Mouse (Mus musculus): ENCODE data around the gene Gm49342.

Gene Gm49342

DNA sequence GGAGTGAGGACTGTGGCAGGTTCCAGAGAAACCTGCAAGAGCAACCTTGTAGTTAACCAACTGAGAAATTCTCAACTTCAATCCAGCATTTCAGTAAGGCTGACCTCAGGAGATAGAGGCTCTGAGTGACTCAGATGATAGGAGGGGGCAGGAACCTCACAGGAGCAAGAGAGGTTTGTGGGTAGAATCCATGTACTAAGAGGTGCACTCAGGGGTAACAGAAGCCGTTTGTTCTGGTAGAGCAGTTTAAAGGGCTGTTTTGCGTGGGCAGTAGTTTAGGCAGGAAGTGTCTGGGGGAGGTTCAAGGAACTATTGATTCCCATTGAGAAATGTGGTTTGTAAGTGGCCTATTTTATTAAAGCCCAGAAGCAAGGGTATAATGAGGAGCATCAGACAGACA lies 36.9 kb downstream of the Gm49342 start:
- DNase-seq (ENCODE audit: low spot score), result no peak

DNA sequence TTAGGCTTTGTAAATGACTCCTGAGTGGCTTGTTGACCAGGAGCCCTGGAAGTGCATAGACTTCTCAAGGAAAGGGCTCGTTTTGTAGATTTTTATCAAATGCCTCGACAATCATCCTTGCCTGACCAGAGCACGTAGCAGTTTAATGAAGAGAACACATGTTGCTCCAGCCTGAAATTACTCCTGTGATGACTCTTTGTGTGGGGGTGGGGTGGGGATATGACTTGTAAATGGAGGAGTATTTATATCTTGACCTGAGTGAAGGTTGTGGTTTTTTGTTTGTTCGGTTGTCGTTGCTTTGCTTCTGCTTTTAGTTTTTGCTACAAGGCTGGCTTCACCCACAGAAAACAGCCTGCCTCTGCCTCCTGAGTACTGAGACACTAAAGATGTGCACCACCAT lies 37.5 kb downstream of the Gm49342 start:
- DNase-seq (ENCODE audit: low spot score), result no peak

DNA sequence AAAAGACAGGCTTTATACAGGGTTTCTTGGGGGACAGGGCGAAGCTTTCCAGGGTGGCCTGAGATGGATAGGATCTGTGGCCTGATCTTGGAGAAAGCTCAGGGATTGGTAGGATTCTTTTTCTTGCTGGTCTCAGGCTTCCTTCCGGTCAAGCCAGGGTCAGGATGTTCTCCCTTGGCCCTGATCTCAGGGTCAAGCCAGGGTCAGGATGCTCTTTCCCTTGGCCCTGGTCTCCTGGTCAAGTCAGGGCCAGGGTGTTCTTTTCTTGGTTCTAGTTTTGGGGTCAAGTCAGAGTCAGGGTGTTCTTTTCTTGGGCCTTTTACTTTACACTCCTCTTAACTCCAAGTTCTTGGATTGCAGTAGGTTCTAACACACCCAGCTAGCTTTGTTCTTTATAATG lies 43.4 kb downstream of the Gm49342 start:
- no peak for DNase-seq (ENCODE audit: low spot score)

DNA sequence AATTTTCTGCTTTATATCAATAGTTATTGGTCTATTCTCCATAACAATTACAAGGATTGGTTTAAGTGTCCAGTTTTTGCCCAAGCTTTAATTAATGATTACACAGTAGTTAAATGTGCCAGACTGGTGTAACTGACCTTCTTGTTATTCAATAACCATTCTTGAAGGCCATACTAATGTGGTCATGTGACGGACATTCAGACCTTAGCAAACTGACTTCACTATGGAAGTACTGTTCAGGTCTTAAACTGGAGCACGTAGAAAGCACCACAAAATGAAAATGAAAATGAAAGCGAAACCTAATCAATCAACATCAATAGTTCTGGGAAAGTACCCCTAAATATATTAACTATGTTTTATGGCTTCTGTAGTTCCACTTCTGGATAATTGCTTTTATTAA lies 46.7 kb downstream of the Gm49342 start:
- no peak for DNase-seq (ENCODE audit: low spot score)

DNA sequence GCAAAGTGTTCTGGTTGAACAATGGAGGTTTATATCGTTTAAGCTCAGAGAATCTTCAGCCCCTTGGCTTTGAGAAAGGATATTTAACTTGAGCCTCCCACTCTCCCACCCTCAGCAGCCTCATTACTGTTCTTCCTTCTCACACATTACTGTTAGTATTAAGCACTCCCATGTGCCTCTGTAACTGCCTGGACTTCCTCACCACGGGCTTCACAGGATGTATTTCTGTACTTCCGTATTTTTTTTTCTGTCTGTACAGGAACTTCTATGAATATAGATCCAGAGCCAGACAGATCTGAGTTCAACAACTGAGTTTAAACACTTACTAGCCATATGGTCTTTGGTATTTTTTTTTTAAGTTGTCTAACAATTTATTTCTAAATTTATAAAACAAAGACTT lies 52.8 kb downstream of the Gm49342 start:
- DNase-seq (ENCODE audit: low spot score), result no peak

DNA sequence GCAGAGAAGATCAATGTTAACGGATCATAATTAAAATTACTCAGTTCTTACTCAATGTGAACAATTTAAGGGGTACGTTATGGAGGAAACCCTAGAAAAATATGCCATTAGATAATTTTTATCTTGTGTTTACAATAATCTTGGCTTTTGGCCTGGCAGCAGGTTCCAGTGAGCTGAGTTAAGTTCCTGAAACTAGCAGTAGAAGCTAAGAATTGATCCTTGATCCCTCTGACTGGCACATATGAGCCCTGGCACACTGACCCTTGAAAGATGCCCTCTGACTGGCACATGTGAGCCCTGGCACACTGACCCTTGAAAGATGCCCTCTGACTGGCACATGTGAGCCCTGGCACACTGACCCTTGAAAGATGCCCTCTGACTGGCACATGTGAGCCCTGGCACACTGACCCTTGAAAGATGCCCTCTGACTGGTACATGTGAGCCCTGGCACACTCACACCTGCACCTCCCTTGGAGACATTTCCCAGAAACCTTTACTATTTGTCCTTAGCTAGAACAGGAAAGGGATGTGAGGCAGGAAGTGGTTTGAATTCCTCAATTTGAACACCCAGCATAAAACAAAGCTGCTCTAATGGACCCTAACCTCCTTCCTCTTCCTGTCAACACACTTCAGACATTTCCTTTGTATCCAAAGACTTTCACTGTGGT lies 53.8 kb downstream of the Gm49342 start:
- no peak for DNase-seq (ENCODE audit: low spot score)

DNA sequence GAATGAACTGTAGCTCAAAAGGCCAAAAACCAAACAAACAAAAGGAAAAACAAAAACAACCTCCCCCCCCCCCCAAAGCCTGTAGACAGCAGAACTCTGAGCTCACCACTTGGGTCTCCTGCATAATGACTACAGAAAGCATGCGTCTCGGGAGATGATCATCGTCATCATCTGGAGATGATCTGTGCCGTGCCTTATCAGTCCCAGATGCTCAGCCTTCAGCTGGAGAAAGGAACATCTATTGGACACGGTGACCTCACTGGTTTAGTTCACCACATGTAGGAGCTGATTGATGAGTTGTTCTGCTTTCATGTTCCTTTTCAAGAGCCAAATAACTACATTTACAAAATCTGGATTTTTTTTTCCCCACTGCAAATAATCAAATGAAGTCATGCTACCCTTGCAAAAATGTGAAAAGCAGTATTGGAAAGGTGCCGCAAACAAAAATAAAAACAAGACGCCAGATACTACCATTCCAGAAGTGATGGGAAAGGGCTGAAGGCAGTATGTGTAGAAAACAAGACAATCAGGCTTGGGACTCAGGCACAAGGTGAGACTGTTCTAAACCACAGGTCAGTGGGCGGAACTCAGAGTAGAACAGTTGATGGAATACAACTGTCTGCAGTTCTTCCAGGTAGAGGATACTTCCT lies 63.0 kb downstream of the Gm49342 start, which contains the start of gene Rnase10:
Gene Rnase10 (plus strand): TSS at position 600 of the 650 bp plus-strand sequence.
- DNase-seq (ENCODE audit: low spot score), result no peak

DNA sequence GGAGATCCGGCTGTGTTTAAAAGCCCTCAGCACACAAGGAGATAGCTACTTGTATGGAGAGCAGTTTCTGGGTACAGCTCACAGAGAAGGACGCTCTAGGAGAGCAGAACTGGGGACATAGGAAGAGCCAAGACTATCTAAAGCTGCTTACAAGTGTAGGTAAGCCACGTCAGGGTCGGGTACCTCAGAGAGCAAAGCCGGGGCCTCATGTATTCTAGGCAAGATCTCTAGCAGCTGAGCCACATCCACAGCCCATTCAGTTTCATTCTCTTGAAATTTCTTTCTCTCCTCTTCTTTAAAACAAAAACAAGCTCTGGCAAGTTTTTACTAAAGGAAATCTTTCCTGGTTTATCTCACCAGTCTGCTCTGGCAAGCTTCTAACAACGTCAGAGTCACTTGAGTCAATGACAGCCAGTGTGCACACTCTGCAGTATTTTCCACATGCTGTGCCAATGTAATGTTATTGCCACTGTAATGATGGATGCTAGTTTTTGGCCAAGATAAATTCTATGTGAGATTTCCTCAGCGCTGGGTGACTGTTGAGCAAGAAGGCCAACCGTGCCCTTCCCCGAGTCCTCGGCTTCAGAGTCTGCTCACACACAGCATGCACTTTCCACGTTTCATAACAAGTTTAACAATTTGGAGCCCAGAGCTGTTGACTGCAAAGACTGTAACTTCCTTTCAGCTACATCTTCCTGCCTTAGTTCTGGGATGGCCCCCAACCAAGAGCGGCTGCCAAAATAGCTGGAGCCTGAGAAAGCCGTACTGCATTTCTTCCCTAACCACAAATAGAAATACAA lies 63.8 kb downstream of the Gm49342 start:
- peak; percentile 36 for DNase-seq (ENCODE audit: low spot score)

DNA sequence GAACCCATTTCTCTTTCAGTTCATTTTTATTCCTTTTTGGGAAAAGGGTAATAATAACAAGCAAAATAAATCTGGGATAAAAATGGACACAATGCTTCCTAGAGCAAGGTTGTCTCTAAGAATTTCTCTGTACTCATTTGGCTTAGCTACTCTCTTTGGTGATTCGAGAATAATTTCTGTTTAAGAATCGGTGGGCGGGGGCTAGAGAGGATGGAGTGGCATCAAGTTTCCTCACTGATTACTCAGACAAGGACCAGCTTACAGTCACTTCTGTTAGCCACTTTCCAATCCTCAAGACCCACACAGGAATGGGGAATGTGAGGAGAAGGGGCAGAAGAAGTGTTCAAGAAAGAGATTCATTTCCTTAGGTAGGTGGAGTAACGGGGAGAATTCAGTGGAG lies 64.5 kb downstream of the Gm49342 start:
- no peak for DNase-seq (ENCODE audit: low spot score)

DNA sequence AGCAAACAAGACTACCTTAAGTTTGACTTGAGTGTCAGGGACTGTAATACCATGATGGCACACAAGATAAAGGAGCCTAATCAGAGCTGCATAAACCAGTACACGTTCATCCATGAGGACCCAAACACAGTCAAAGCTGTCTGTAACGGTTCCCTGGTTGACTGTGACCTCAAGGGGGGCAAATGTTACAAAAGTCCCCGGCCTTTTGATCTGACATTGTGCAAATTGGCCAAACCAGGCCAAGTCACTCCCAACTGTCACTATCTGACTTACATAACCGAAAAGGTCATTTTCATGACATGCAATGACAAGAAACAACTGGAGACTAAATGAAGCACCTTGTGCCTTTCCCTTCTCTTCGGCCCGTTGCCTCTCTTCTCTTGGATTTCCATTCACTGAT lies 65.3 kb downstream of the Gm49342 start:
- DNase-seq (ENCODE audit: low spot score), result no peak

Measured in ovary, postnatal 14 days (tissue).